Mouse (Mus musculus) midbrain, embryonic 13.5 days (tissue): Measurements from ENCODE around the gene Tbx18. TPM values are rescaled to one million over a fixed set of nuclear protein-coding genes. Genes with fewer than 3 reads are reported as not detected.

Experiments
- ATAC-seq: fragments of 200-750 bp; cut with Nextera tagmentation; 2 replicates; pipeline ENCODE4 v1.8.0; 2017; ENCODE audit warnings: mild to moderate bottlenecking, moderate TSS enrichment, moderate library complexity
- H3K27ac ChIP-seq: fragments of 300-500 bp; sonication (generic); 2 replicates; pipeline ENCODE4 v1.5.1; 2015; ENCODE audit warnings: inconsistent platforms, mild to moderate bottlenecking, moderate library complexity
- H3K27me3 ChIP-seq: fragments of 300-500 bp; sonication (generic); 2 replicates; pipeline ENCODE4 v1.6.1; 2015; ENCODE audit warnings: mild to moderate bottlenecking, inconsistent platforms
- H3K36me3 ChIP-seq: fragments of 300-500 bp; sonication (generic); 2 replicates; pipeline ENCODE4 v1.6.1; 2015; ENCODE audit warnings: mild to moderate bottlenecking, inconsistent platforms
- H3K4me1 ChIP-seq: fragments of 300-500 bp; sonication (generic); replicated peaks from 2 replicates; pipeline ENCODE4 v1.6.1; 2015; ENCODE audit warnings: inconsistent platforms
- H3K4me2 ChIP-seq: fragments of 300-500 bp; sonication (generic); replicated peaks from 2 replicates; pipeline ENCODE4 v1.6.1; 2015; ENCODE audit warnings: moderate library complexity, mild to moderate bottlenecking, inconsistent platforms
- H3K4me3 ChIP-seq: fragments of 300-500 bp; sonication (generic); replicated peaks from 2 replicates; pipeline ENCODE4 v1.5.1; 2015; ENCODE audit warnings: mild to moderate bottlenecking, inconsistent platforms
- H3K9ac ChIP-seq: fragments of 300-500 bp; sonication (generic); replicated peaks from 2 replicates; pipeline ENCODE4 v1.6.1; 2015; ENCODE audit warnings: mild to moderate bottlenecking, inconsistent platforms
- H3K9me3 ChIP-seq: fragments of 300-500 bp; sonication (generic); 2 replicates; pipeline ENCODE4 v1.6.1; 2016; ENCODE audit warnings: mild to moderate bottlenecking, inconsistent platforms
- WGBS: fragments of 180-500 bp; shearing (Covaris S2); methylation state at CpG from one replicate; pipeline ENCODE4 v1.1.7; 2015; 5-methylcytosine and 5-hydroxymethylcytosine counted together
- polyA plus RNA-seq: library from polyadenylated mRNA; unstranded; fragments of >200 nt; fragmentation: Nextera tagmentation; extraction: Ambion mirVana; gene quantifications from 2 replicates; pipeline ENCODE4 v1.2.1, GENCODE M21; 2015

Tbx18 gene
- polyA plus RNA-seq, 1 experiment from 2014 or later = 2.9 TPM

GRCm38 (mm10) chr9:87686981-87687380, 44.1 kb downstream of the Tbx18 start:
- no peaks in the 10 kb centered on the region for H3K27me3 ChIP-seq
- WGBS = 93% methylated on average over 9 of the region's 9 CpGs
- no peaks in the 10 kb centered on the region for H3K9me3 ChIP-seq
- no peak overlapping the region for H3K4me2 ChIP-seq
- H3K4me1 ChIP-seq = 0 out of 2 replicates have a peak, but pooled peaks cover 2% of the 10 kb centered on the region
- H3K36me3 ChIP-seq = no peaks in the 10 kb centered on the region
- no peak overlapping the region for H3K9ac ChIP-seq
- ATAC-seq = no peak
- no peak overlapping the region for H3K4me3 ChIP-seq
- H3K27ac ChIP-seq = no peak overlapping the region

GRCm38 (mm10) chr9:87682247-87682646, 48.8 kb downstream of the Tbx18 start:
- ATAC-seq = 0 out of 2 replicates have a peak, but pooled peaks have one; percentile 24

More at GRCm38 (mm10) chr9:87682247-87682646, 48.8 kb downstream of the Tbx18 start:
- Histone ChIP-seq H3K4me2 (no peak overlapping the region), H3K9ac (no peak overlapping the region), H3K27ac (no peak overlapping the region), H3K4me1 (0 out of 2 replicates have a peak, but pooled peaks cover 2% of the 10 kb centered on the region), H3K9me3 (no peaks in the 10 kb centered on the region), H3K4me3 (no peak overlapping the region), H3K36me3 (no peaks in the 10 kb centered on the region), H3K27me3 (no peaks in the 10 kb centered on the region)
- WGBS = 72% methylated on average over 11 of the region's 11 CpGs
